Mouse (Mus musculus) small intestine, adult 2 months (tissue): ENCODE measurements around the gene Atoh7.

Source experiments
- CTCF ChIP-seq: fragments of 200-500 bp; IDR thresholded peaks from 2 replicates; pipeline ENCODE4 v1.5.1; 2012; ENCODE audit warnings: low read depth, mild to moderate bottlenecking, control low read depth, inconsistent platforms, low read length, moderate library complexity, mixed read lengths; ENCODE audit not compliant: insufficient replicate concordance, insufficient read length; ENCODE audit errors: extremely low read depth
- POLR2A ChIP-seq: fragments of 200-500 bp; IDR thresholded peaks from 2 replicates; pipeline ENCODE4 v1.6.1; 2012; ENCODE audit warnings: low read depth, mild to moderate bottlenecking, control low read depth, inconsistent platforms, low read length, moderate library complexity

DNA sequence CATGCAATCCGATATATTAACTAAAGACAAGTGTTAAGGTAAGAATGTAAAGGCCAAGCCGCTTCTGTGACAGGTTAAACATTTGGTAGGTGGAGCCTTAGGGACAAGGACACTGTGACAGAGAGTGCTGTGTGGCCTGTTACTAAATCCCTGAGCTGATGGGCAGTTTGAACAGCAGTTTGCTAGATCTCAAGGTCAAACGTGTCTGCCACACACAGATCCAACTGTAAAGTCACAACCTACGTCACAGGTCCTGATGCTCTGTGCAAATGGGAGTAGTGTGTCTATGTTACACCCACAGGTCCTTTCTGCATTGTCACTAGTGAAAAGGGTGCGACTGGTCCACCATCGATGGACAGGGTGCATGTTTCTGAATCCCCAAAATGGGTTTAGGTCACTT lies 32.9 kb downstream of the Atoh7 start:
- TF ChIP-seq POLR2A (no peak), CTCF (no peak)
